ENCODE assay signal across 8 mouse cellular contexts in genomic region chr13:34148767-34149392, GRCm38 (mm10). TPM values are rescaled to one million over a fixed set of nuclear protein-coding genes. Genes with fewer than 3 reads are reported as not detected.
DNase-seq lines count a peak whose midpoint lies in the region; ATAC-seq lines count a peak whose summit lies in the region.

No protein-coding gene starts in this region.

- intact Hi-C loops in gastrocnemius, postnatal 36 days (cut with DNase I) = no loop called here
- intact Hi-C loops in left cerebral cortex, postnatal 10 days (cut with DNase I) = no loop called here

- peak; percentile 60 for ATAC-seq in inflammation-experienced regulatory T-cells, adult 6 months

- DNase-seq in adrenal gland, postnatal 14 days = peak; percentile 64
- peak; percentile 89 for DNase-seq in embryo, embryonic 10.5 days (ENCODE audit: low spot score)
- DNase-seq in gastrocnemius, postnatal 36 days = peak; percentile 39 to 48
- peak; percentile 74 to 84 for DNase-seq in left cerebral cortex, postnatal 10 days (ENCODE audit: extremely low spot score in 1 of 2, low spot score in 2 of 2)
- DNase-seq in lung, postnatal 4 days = peak; percentile 63 to 65
- DNase-seq in right cerebral cortex, postnatal 10 days (ENCODE audit: low spot score in 2 of 2) = peak; percentile 88 to 90
- DNase-seq in natural killer cell, adult 2 months (ENCODE audit: low spot score in 2 of 2) = no peak

RNA-seq across cellular contexts. Expression of gene Psmg4, which starts 13.9 kb away (rescaled TPM):
- 30.2 and 40.3 TPM in 2 replicates for total RNA-seq in adrenal gland, postnatal 14 days (2021)
- total RNA-seq in gastrocnemius, postnatal 36 days (2021) = 10 to 100 TPM; 13.5 to 14.3 TPM
- 10 to 100 TPM; 42.5 to 48.6 (median 45.6) TPM for polyA plus RNA-seq in inflammation-experienced regulatory T-cells, adult 6 months (2017; shearing (Covaris generic))
- total RNA-seq in left cerebral cortex, postnatal 10 days (2021) = 10 to 100 TPM; 29.5 to 30.0 TPM

RNA-seq across cellular contexts. Expression of gene Tubb2b, which starts 18.6 kb away (rescaled TPM):
- 5.5 and 22.5 TPM in 2 replicates for total RNA-seq in adrenal gland, postnatal 14 days (2021)
- 1 to 10 TPM; 1.6 to 2.1 TPM for total RNA-seq in gastrocnemius, postnatal 36 days (2021)
- polyA plus RNA-seq in inflammation-experienced regulatory T-cells, adult 6 months (2017; shearing (Covaris generic)) = 1 to 10 TPM in 2 of 3 experiments, not detected in 1; 1.7 to 2.0 TPM
- 1,000 to 10,000 TPM; 1,287 to 1,419 TPM for total RNA-seq in left cerebral cortex, postnatal 10 days (2021)

Comparison
In these comparisons a context has a peak if more than half of its experiments do, and no peak if none do; other contexts are left out.
1. DNase-seq: peak in adrenal gland, postnatal 14 days (single experiment), embryo, embryonic 10.5 days (single experiment), gastrocnemius, postnatal 36 days (2 of 2), left cerebral cortex, postnatal 10 days (2 of 2), lung, postnatal 4 days (2 of 2) and right cerebral cortex, postnatal 10 days (2 of 2); none in natural killer cell, adult 2 months (0 of 2).
2. RNA of gene Tubb2b, which starts 18.6 kb away (total RNA-seq): 1,287 to 1,419 TPM in left cerebral cortex, postnatal 10 days; 5.5 to 22.5 TPM in adrenal gland, postnatal 14 days and 1.6 to 2.1 TPM in gastrocnemius, postnatal 36 days; every median in the first group is over 10 times any median in the second.